Comparison of ENCODE assay signal across 9 mouse cellular contexts in the genomic region with DNA sequence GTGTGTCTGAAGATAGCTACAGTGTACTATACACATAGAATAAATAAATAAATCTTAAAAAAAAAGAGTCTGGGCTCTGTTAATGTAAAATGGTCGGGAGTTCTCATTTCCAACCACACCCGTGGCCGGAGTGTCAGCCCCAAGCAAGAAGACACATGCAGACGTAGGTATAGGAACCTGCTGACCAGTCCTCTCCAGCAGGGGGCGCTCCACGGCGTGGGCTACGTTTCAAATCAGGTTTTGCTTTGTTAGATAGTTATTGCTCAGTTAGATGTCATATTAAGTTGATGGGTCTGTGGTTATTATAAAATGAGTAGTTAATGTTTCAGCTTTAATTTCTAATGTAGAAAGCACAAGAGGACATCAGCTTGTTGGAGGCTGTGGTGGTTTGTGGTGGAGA. TPM values are rescaled to one million over a fixed set of nuclear protein-coding genes. Genes with fewer than 3 reads are reported as not detected.
DNase-seq lines count a peak whose midpoint lies in the region; ATAC-seq and TF ChIP-seq lines count a peak whose summit lies in the region.
"Had no signal": no experiment of that assay in that cellular context is flagged by ENCODE, and none has a peak within 500 bp of the region (broad histone marks: within the 10 kb centered on the region; RNA-seq: fewer than 3 reads in every experiment).

No protein-coding gene starts in this region.

- H3K36me3 ChIP-seq in small intestine, adult 2 months (ENCODE audit: control insufficient read depth, insufficient read depth, low read length): no peaks in the 10 kb centered on the region
- H3K36me3 ChIP-seq in heart, embryonic 11.5 days (ENCODE audit: control insufficient read depth, insufficient read depth, low read length): no peaks in the 10 kb centered on the region

- no peak overlapping the region for H3K9ac ChIP-seq in heart, embryonic 11.5 days (ENCODE audit: low read depth, low read length)
- H3K9ac ChIP-seq: embryonic facial prominence, embryonic 13.5 days had no signal

- peak; percentile 58 for DNase-seq in gastrocnemius, postnatal 10 days
- DNase-seq in gastrocnemius, postnatal 36 days: no peak
- DNase-seq in ovary, postnatal 36 days (ENCODE audit: low spot score): peak; percentile 28
- DNase-seq in ovary, postnatal 14 days (ENCODE audit: low spot score): no peak
- DNase-seq in adrenal gland, adult 2 months: peak; percentile 28
- peak; percentile 34 for DNase-seq in kidney, postnatal 14 days

- peak; percentile 83; the same call in 1 of the 2 replicates for TF ChIP-seq CTCF in small intestine, adult 2 months (IDR thresholded peaks at IDR 0.05; ENCODE audit: extremely low read depth, insufficient read length, insufficient replicate concordance, low read depth, low read length)

- no peak overlapping the region for H3K27ac ChIP-seq in small intestine, adult 2 months (ENCODE audit: insufficient read depth, low read depth, low read length)
- H3K27ac ChIP-seq in heart, embryonic 11.5 days (ENCODE audit: low read depth, low read length): no peak overlapping the region
- H3K27ac ChIP-seq: embryonic facial prominence, embryonic 13.5 days had no signal

- no peaks in the 10 kb centered on the region for H3K9me3 ChIP-seq in heart, embryonic 11.5 days (replicated peaks; ENCODE audit: control insufficient read depth, low read length)
- H3K9me3 ChIP-seq: embryonic facial prominence, embryonic 13.5 days had no signal

- no peaks in the 10 kb centered on the region for H3K27me3 ChIP-seq in small intestine, adult 2 months (ENCODE audit: control insufficient read depth, insufficient read depth, low read length)
- H3K27me3 ChIP-seq in heart, embryonic 11.5 days (ENCODE audit: control insufficient read depth, insufficient read depth, low read length): peaks cover 6% of the 10 kb centered on the region
- H3K27me3 ChIP-seq: embryonic facial prominence, embryonic 13.5 days had no signal

- 10% methylated on average over 8 of the region's 8 CpGs for WGBS in small intestine, adult 2 months
- WGBS in heart, embryonic 11.5 days (ENCODE audit: insufficient replicate concordance): 23% methylated on average over 8 of the region's 8 CpGs

- intact Hi-C loops in gastrocnemius, postnatal 36 days (cut with DNase I): no loop called here

- no peaks in the 10 kb centered on the region for H3K4me1 ChIP-seq in small intestine, adult 2 months (ENCODE audit: control insufficient read depth, insufficient read depth, insufficient read length, low read length)
- 0 out of 2 replicates have a peak, but pooled peaks cover 6% of the 10 kb centered on the region for H3K4me1 ChIP-seq in heart, embryonic 11.5 days (ENCODE audit: control insufficient read depth, insufficient read depth, low read length)

- no peak overlapping the region for H3K4me3 ChIP-seq in small intestine, adult 2 months (ENCODE audit: low read depth, low read length)
- H3K4me3 ChIP-seq in heart, embryonic 11.5 days (ENCODE audit: low read depth, low read length): no peak overlapping the region
- H3K4me3 ChIP-seq: embryonic facial prominence, embryonic 13.5 days had no signal

- H3K4me2 ChIP-seq in heart, embryonic 11.5 days: no peak overlapping the region
- H3K4me2 ChIP-seq: embryonic facial prominence, embryonic 13.5 days had no signal

- TF ChIP-seq POLR2A in small intestine, adult 2 months (IDR thresholded peaks at IDR 0.05; ENCODE audit: low read depth, low read length): no peak

- ATAC-seq in heart, embryonic 11.5 days (replicated peaks; ENCODE audit: insufficient number of reproducible peaks, low FRiP score, low TSS enrichment): no peak

RNA-seq across cellular contexts. Expression of a gene that starts 52.8 kb away (rescaled TPM):
- 10 to 100 TPM in 1 of 2 experiments, 1 to 10 TPM in 1; 9.0 to 10.8 TPM for total RNA-seq in gastrocnemius, postnatal 10 days (2021)
- total RNA-seq in gastrocnemius, postnatal 36 days (2021): 1 to 10 TPM; 6.7 to 8.0 TPM
- 10 to 100 TPM; 17.5 TPM for total RNA-seq in adrenal gland, adult 2 months (2021)
- 31.6 and 37.4 TPM in 2 replicates for polyA plus RNA-seq in adrenal gland, adult 2 months (2012; rRNA removed)
- 16.2 and 24.1 TPM in 2 replicates for polyA plus RNA-seq in small intestine, adult 2 months (2012; rRNA removed)
- 19.2 and 23.2 TPM in 2 replicates for polyA plus RNA-seq in heart, embryonic 11.5 days (2014; fragmentation: Nextera tagmentation; extraction: Ambion mirVana)

Comparison
In these comparisons a context has a peak if more than half of its experiments do, and no peak if none do; other contexts are left out.
1. DNase-seq: peak in gastrocnemius, postnatal 10 days (single experiment), ovary, postnatal 36 days (single experiment), adrenal gland, adult 2 months (single experiment) and kidney, postnatal 14 days (single experiment); none in gastrocnemius, postnatal 36 days (0 of 2) and ovary, postnatal 14 days (single experiment).